Mouse (Mus musculus) liver, embryonic 15.5 days (tissue): ENCODE measurements at regions not wholly inside any gene's neighbourhood (a gene's known extent, or its start where the extent isn't known, plus 50 kb on each side); places are given as distances from the start of the nearest gene placed in this dataset.

Experiments used
- ATAC-seq: fragments of 200-750 bp; cut with Nextera tagmentation; 2 replicates; pipeline ENCODE4 v1.8.0; 2017; ENCODE audit warnings: moderate number of reproducible peaks, mild to moderate bottlenecking, moderate library complexity; ENCODE audit not compliant: insufficient read depth
- H3K27ac ChIP-seq: fragments of 300-500 bp; sonication (generic); replicated peaks from 2 replicates; pipeline ENCODE4 v1.5.1; 2015; ENCODE audit warnings: mild to moderate bottlenecking, inconsistent platforms
- H3K27me3 ChIP-seq: fragments of 300-500 bp; sonication (generic); 2 replicates; pipeline ENCODE4 v1.6.1; 2015; ENCODE audit warnings: mild to moderate bottlenecking, inconsistent platforms
- H3K36me3 ChIP-seq: fragments of 300-500 bp; sonication (generic); replicated peaks from 2 replicates; pipeline ENCODE4 v1.6.1; 2015; ENCODE audit warnings: moderate library complexity, mild to moderate bottlenecking, inconsistent platforms
- H3K4me1 ChIP-seq: fragments of 300-500 bp; sonication (generic); replicated peaks from 2 replicates; pipeline ENCODE4 v1.6.1; 2015; ENCODE audit warnings: inconsistent platforms
- H3K4me2 ChIP-seq: fragments of 300-500 bp; sonication (generic); 2 replicates; pipeline ENCODE4 v1.6.1; 2015; ENCODE audit warnings: moderate library complexity, mild to moderate bottlenecking, inconsistent platforms
- H3K4me3 ChIP-seq: fragments of 300-500 bp; sonication (generic); replicated peaks from 2 replicates; pipeline ENCODE4 v1.5.1; 2015; ENCODE audit warnings: mild to moderate bottlenecking, inconsistent platforms
- H3K9ac ChIP-seq: fragments of 300-500 bp; sonication (generic); 2 replicates; pipeline ENCODE4 v1.6.1; 2015; ENCODE audit warnings: moderate library complexity, mild to moderate bottlenecking, inconsistent platforms
- H3K9me3 ChIP-seq: fragments of 300-500 bp; sonication (generic); replicated peaks from 2 replicates; pipeline ENCODE4 v1.6.1; 2016; ENCODE audit warnings: inconsistent platforms
- WGBS: fragments of 180-500 bp; shearing (Covaris S2); methylation state at CpG from one replicate; pipeline ENCODE4 v1.1.7; 2015; ENCODE audit warnings: mixed read lengths; ENCODE audit not compliant: insufficient replicate concordance; 5-methylcytosine and 5-hydroxymethylcytosine counted together

DNA sequence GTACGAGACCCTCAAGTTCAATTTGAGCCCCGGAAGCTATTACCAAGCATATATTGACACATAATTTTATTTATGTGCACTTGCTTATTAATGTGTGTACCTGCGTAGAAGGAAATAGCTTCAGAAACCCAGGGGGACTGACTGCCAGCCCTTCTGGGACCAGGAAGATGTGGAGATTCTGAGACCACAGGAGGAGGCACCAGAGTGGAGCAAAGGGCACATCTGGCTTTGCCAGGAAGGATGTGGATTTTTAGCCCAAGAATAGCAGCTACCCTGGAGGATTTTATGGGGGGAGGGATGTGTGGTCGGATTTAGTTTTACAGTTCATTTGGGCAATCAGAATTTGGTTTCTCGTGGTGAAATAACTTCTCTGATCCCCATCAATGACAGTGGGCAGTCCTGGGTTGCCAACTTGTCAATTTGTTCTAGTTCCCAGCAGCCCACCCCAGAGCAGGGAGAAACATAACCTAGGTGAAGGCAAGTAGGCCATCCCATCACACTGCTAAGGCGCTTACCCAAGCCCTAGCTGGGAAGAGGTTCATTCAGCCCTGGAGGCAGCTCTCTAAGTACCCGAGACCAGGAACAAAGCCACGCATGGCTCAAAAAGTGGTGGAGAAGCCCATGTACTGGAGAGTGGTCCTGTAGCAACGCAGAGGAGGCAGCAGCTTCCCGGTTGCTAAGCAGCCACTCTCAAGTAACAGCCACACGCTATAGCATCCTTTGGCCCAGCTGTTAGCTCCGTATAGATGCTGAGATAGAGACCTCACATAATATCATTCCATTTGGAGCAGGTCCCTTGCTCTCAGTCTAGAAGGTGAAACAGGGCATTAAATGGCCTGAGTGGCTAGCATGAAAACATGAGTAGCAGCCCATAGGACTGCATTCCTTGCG, 144.8 kb downstream of the Cxcl12 start:
- H3K36me3 ChIP-seq: no peaks in the 10 kb centered on the region
- WGBS: 54% methylated on average over 13 of the region's 13 CpGs

DNA sequence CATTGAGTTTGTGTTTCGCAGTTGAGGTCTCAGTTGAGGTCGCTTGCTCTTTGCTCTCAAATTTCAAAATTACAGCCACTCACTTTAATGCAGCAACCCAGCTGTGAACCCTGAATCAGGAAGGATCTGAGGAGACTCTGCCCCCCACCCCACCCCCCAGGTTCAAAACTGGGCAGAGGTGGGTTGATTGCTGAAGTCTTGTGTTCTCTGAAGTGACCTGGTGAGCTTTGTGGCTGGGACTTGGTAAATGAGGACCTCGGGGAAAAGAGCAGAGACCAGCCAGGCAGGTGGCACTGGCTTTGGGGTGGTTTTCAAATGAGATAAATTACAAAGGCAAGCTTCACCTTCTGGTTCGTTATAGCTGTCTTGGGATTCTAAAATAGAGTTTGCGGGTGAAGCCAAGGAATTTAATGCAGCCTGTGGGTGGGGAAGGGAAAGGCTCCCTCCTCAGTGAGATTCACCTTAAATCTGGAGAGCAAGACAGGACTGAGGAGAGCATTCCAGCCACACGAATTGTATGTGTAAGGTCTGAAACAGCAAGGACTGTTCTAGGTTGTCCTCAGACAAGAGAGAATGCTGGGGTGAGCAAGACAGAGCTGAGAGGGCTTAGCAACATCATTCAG, 145.7 kb downstream of the Cxcl12 start:
- no peaks in the 10 kb centered on the region for H3K9me3 ChIP-seq
- no peaks in the 10 kb centered on the region for H3K36me3 ChIP-seq
- H3K4me3 ChIP-seq: no peak overlapping the region
- no peak overlapping the region for H3K9ac ChIP-seq
- no peak overlapping the region for H3K27ac ChIP-seq
- no peaks in the 10 kb centered on the region for H3K27me3 ChIP-seq
- H3K4me2 ChIP-seq: no peak overlapping the region
- WGBS: 42% methylated on average over 6 of the region's 6 CpGs
- H3K4me1 ChIP-seq: no peaks in the 10 kb centered on the region
- no peak for ATAC-seq

More for the DNA sequence above, 144.8 kb downstream of the Cxcl12 start:
- ATAC-seq: no peak
- Histone ChIP-seq H3K9me3 (no peaks in the 10 kb centered on the region), H3K27ac (no peak overlapping the region), H3K4me3 (no peak overlapping the region), H3K4me2 (no peak overlapping the region), H3K27me3 (no peaks in the 10 kb centered on the region), H3K4me1 (no peaks in the 10 kb centered on the region), H3K9ac (no peak overlapping the region)

DNA sequence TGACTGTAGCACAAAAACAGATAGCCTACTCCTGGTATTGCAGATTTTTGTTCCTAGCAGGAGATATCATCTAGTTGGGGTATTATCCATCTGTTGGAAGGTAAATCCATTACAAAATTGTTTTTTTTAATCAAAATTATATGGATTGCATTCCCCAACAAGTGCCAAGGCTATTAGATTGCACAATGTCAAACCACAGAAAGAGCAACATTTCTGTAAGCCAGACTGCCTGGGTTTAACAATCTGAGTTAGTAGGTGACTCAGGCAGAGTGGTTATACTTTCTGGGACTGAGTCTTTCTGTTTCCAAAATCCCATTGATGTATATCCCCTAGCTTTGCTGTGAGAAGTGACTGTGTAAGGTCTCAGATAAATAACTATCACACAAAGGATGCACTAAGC, 155.0 kb downstream of the Cxcl12 start:
- H3K9me3 ChIP-seq: no peaks in the 10 kb centered on the region
- no peak overlapping the region for H3K9ac ChIP-seq
- H3K27ac ChIP-seq: no peak overlapping the region
- ATAC-seq: no peak
- H3K4me3 ChIP-seq: no peak overlapping the region
- H3K36me3 ChIP-seq: no peaks in the 10 kb centered on the region
- H3K4me2 ChIP-seq: no peak overlapping the region
- H3K4me1 ChIP-seq: no peaks in the 10 kb centered on the region; the same call in 1 of the 2 replicates
- H3K27me3 ChIP-seq: no peaks in the 10 kb centered on the region

DNA sequence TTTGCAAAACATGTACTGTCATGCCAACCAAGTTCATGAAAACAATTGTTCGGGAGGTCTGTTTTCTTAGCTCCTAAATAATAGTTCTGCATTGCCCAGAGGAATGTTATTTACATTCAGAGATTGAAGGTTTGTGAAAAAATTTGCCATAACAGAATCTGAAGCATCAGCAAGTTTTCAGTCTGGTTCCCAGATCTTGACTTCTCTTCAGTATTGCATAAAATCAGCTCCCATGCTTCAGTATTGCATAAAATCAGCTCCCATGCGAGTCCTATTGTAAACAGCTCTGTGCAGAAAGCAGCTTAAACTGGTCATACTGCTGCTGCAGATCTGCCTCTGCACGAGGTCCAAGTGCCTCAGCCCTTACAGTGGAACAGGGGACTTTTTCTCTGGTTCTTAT, 155.5 kb downstream of the Cxcl12 start:
- Histone ChIP-seq H3K4me1 (no peaks in the 10 kb centered on the region; the same call in 1 of the 2 replicates), H3K9me3 (no peaks in the 10 kb centered on the region), H3K9ac (no peak overlapping the region), H3K27ac (no peak overlapping the region), H3K27me3 (no peaks in the 10 kb centered on the region), H3K36me3 (no peaks in the 10 kb centered on the region), H3K4me3 (no peak overlapping the region), H3K4me2 (no peak overlapping the region)
- WGBS: 47% methylated on average over 3 of the region's 3 CpGs
- ATAC-seq: no peak

DNA sequence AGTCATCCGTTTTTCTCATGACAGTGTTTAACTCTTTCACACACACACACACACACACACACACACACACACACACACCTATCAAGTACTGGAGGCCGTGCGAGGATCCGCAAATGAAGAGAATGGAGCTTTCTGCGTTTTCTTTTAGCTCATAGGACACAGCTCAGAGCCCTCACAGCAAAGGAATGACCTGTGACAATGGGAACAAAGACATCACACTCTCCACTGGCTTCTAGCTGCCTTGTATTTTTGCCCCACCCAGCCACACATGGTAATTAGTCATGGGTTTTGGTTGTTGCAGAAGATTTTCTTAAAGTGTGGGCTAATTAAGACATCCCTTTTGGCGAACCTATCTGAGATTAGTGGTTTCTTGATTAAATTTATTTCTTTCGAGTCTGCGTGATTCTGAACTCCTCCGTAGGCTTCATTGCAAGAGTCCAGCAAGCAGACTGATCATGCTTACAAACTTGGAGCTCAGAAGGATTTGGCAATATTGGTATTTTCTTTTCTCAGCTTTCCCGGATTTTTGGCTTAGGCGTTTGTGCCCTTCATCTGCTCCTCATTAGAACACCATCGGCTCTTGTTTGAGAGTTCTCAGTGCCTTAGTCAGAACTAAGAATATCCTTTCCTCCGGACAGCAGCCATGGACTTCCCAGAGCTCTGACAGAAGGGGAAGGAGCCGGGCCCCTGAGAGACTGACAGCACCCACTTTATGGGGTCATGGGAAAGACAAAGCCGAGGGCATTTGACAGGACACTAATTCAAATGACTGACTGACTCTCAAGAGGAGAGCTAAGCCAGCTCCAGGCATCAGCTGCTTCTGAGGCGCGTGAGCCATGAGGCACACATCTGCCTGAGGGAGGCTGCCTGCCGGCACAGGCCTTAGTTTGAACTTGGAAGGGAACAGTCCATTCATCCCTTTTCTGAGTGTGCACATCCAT, 158.8 kb downstream of the Cxcl12 start:
- no peak for ATAC-seq
- WGBS: 62% methylated on average over 18 of the region's 18 CpGs
- Histone ChIP-seq H3K27me3 (no peaks in the 10 kb centered on the region), H3K9me3 (no peaks in the 10 kb centered on the region), H3K4me1 (no peaks in the 10 kb centered on the region; the same call in 1 of the 2 replicates), H3K4me3 (no peak overlapping the region), H3K9ac (no peak overlapping the region), H3K27ac (no peak overlapping the region), H3K4me2 (no peak overlapping the region), H3K36me3 (no peaks in the 10 kb centered on the region)

DNA sequence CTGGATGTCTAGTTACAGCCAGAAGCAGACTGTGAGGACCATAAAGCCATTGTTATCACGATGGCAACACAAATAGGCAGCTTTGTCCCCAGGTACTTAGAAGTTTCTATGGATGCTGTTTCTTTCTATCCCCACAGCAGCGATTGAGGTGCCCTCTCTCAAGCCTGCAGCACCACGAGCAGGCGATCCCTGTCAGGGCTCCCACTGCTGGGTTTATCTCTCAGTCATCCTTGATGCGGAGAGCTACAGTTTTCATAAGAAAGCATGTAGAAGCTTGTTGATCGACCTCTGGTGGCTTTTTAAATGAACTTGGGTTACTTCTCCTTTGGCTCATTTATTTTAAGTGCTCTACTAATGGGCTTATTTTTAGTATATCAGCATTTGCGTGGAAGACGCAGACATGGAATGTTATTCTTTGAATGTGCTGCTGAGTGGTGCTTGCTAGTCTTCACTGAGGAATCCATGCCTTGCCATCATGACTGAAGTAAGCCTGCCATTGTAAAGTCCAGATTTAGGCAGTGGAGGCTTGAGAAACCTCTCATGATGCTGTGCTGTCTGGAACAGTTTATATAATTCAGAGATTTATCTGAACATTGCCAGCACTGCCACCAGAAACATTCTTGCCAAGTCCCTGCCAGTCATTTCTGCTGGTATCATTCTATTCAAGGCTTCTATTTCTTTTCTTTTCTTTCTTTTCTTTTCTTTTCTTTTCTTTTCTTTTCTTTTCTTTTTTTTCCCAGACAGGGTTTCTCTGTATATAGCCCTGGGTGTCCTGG, 161.0 kb downstream of the Cxcl12 start:
- Histone ChIP-seq H3K27ac (no peak overlapping the region), H3K9ac (no peak overlapping the region), H3K27me3 (no peaks in the 10 kb centered on the region), H3K36me3 (no peaks in the 10 kb centered on the region), H3K4me2 (no peak overlapping the region), H3K9me3 (no peaks in the 10 kb centered on the region), H3K4me1 (no peaks in the 10 kb centered on the region), H3K4me3 (no peak overlapping the region)
- WGBS: 60% methylated on average over 8 of the region's 8 CpGs
- no peak for ATAC-seq

DNA sequence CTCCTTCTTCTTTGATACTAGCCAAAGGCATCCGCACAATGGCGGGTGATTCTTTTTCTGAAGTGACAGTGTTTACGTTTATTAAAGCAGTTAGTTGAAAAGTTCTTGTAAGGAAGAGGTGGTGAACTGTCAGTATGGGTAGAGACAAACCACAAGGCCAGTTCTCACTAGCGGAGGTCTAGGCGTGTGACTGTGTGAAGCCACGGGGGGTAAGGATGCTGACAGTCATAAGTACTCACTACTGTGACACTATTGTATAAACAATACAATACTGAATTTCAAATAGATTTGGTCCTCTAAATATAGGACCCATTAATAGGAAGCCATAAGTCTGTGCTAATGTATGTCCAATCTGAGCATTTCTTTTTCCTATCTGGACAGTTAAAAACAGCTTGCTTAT, 161.9 kb downstream of the Cxcl12 start:
- H3K4me3 ChIP-seq: no peak overlapping the region
- WGBS: 65% methylated on average over 6 of the region's 6 CpGs
- H3K9me3 ChIP-seq: no peaks in the 10 kb centered on the region
- no peak overlapping the region for H3K4me2 ChIP-seq
- H3K9ac ChIP-seq: no peak overlapping the region
- no peaks in the 10 kb centered on the region for H3K27me3 ChIP-seq
- no peak for ATAC-seq
- H3K36me3 ChIP-seq: no peaks in the 10 kb centered on the region
- no peak overlapping the region for H3K27ac ChIP-seq
- H3K4me1 ChIP-seq: no peaks in the 10 kb centered on the region

DNA sequence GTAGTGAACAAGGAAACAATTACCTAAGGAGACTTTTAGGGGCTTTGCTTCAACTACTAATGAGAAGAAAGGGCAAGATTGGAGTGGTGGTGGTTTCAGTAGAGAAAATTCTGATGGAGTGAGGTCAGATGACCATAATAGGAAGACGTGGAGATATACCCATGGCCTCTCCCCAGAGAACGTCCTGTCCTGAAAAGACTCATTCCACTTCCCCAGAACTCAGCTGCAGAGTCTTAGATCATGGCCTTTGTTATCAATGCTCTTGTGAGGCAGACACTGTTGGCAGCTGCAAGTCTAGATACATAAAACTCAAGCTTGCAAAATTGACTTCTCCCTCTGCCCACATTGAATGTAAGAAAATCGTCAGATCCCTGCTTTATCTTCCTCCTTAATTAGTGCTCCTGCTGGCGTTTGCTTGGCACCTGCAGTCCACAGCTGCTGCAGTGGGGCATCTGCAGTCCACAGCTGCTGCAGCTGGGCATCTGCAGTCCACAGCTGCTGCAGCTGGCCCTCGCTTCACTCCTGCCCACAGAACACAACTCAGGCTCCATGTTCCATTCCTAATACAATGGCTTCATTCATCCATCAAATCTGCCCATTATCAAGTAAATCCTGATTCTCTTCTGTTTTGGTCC, 162.5 kb downstream of the Cxcl12 start:
- Histone ChIP-seq H3K27me3 (no peaks in the 10 kb centered on the region), H3K4me1 (no peaks in the 10 kb centered on the region), H3K9me3 (no peaks in the 10 kb centered on the region), H3K9ac (no peak overlapping the region), H3K27ac (no peak overlapping the region), H3K36me3 (no peaks in the 10 kb centered on the region), H3K4me3 (no peak overlapping the region), H3K4me2 (no peak overlapping the region)
- WGBS: 40% methylated on average over 5 of the region's 5 CpGs
- ATAC-seq: no peak

DNA sequence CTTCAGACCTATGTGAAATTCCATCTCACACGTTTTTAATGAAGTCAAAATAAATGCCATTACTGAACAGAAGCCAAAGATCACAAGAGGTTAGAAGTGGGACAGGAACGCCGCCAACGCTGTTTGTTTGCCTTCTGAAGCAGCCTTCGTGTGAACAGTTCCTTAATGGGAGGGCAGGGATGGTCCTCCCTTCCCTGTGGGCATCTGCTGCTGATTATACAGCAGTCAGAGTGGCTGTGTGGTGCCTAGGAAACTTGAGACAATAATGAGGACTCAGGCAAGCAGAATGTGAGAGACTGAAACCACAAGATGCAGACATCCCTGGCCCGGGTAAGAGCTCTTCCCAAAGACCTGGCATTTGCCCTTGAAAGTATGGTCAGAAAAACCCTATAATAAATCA, 164.3 kb downstream of the Cxcl12 start:
- Histone ChIP-seq H3K9ac (no peak overlapping the region), H3K27ac (no peak overlapping the region), H3K4me1 (no peaks in the 10 kb centered on the region), H3K9me3 (no peaks in the 10 kb centered on the region), H3K4me2 (no peak overlapping the region), H3K36me3 (no peaks in the 10 kb centered on the region), H3K4me3 (no peak overlapping the region), H3K27me3 (no peaks in the 10 kb centered on the region)
- WGBS: 44% methylated on average over 6 of the region's 6 CpGs
- ATAC-seq: no peak

DNA sequence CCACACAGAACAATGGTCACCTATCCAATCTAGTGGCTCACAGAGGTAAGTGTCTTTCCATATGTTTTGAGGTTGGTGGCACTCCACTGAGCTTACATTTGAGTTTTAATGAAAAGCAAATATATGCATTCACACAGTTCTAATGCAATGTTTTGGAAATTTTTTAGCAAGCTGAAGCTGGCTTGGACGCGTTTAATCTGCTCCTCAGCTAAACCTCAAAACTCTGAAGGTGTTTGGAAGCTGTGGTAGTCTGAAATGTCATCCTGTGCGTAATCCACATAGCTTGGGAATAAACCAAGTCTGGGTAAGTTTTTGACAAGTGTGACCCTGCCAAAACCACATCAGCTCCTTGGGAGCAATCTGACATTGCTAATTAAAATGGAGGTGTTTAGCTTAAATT, 173.8 kb downstream of the Cxcl12 start:
- no peak overlapping the region for H3K9ac ChIP-seq
- H3K4me2 ChIP-seq: no peak overlapping the region
- no peaks in the 10 kb centered on the region for H3K9me3 ChIP-seq
- no peaks in the 10 kb centered on the region for H3K27me3 ChIP-seq
- H3K4me3 ChIP-seq: no peak overlapping the region
- no peak for ATAC-seq
- no peaks in the 10 kb centered on the region for H3K4me1 ChIP-seq
- WGBS: 55% methylated on average over 3 of the region's 3 CpGs
- no peaks in the 10 kb centered on the region for H3K36me3 ChIP-seq
- no peak overlapping the region for H3K27ac ChIP-seq
